Mouse (Mus musculus): Measurements from ENCODE around the gene Olfr101. TPM values are rescaled to one million over a fixed set of nuclear protein-coding genes. Genes with fewer than 3 reads are reported as not detected.

Gene Olfr101
- not detected in 2 replicates for polyA plus RNA-seq (2015; fragmentation: Nextera tagmentation; extraction: Ambion mirVana)

GRCm38 (mm10) chr17:37304213-37304612, at the start of gene Olfr101:
Gene Olfr101, minus strand, starts transcription at chr17:37304313.
- Histone ChIP-seq H3K4me1 (replicated peaks; ENCODE audit: control insufficient read depth, insufficient read depth, low read length) (no peaks in the 10 kb centered on the region), H3K27me3 (ENCODE audit: control insufficient read depth, insufficient read depth, low read depth, low read length) (no peaks in the 10 kb centered on the region), H3K36me3 (ENCODE audit: control insufficient read depth, insufficient read depth, low read length) (no peaks in the 10 kb centered on the region), H3K9ac (ENCODE audit: low read length) (no peak within 1 kb of the TSS), H3K4me2 (ENCODE audit: low read depth, low read length) (no peak within 1 kb of the TSS), H3K4me3 (ENCODE audit: low read length) (no peak within 1 kb of the TSS), H3K9me3 (ENCODE audit: control insufficient read depth, low read length) (no peaks in the 10 kb centered on the region), H3K27ac (ENCODE audit: low read length) (no peak within 1 kb of the TSS)
- no peak for ATAC-seq (ENCODE audit: low read depth)
- WGBS, result 73% methylated on average over 4 of the region's 4 CpGs

DNA sequence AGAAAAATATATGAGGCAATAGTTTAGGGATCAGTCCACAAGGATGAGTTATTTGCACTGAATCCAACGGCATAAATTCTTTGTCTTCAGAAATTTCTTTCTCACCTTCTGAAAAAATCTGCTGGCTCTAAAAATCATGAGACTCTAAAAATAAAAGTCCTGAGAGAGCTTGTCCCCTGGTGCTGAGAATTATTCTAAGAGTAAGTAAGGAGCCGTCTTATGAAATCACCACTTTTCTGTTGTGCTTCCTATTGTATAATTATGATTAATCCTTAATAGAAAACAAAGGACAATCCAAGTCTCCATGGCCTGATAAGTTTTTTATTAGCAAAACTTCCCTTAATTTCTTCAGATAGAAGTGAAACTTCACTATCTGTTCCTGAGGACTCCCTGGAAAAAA, 35.5 kb upstream of the Olfr101 start, which contains the start of gene Olfr103:
Gene Olfr103, minus strand, starts transcription at position 101 of the 400 bp plus-strand sequence.
- H3K9me3 ChIP-seq (ENCODE audit: control insufficient read depth, low read length), result no peaks in the 10 kb centered on the region
- no peak within 1 kb of the TSS for H3K9ac ChIP-seq (ENCODE audit: low read length)
- no peak for ATAC-seq (ENCODE audit: low read depth)
- no peak within 1 kb of the TSS for H3K4me2 ChIP-seq (ENCODE audit: low read depth, low read length)
- no peaks in the 10 kb centered on the region for H3K36me3 ChIP-seq (ENCODE audit: control insufficient read depth, insufficient read depth, low read length)
- H3K4me1 ChIP-seq (replicated peaks; ENCODE audit: control insufficient read depth, insufficient read depth, low read length), result no peaks in the 10 kb centered on the region
- 87% methylated on average over 2 of the region's 2 CpGs for WGBS
- H3K27me3 ChIP-seq (ENCODE audit: control insufficient read depth, insufficient read depth, low read depth, low read length), result no peaks in the 10 kb centered on the region
- H3K4me3 ChIP-seq (ENCODE audit: low read length), result no peak within 1 kb of the TSS
- H3K27ac ChIP-seq (ENCODE audit: low read length), result no peak within 1 kb of the TSS

GRCm38 (mm10) chr17:37316954-37317353, 12.8 kb upstream of the Olfr101 start, which contains the start of gene Olfr102:
Gene Olfr102, minus strand, starts transcription at chr17:37317054.
- H3K9me3 ChIP-seq (ENCODE audit: control insufficient read depth, low read length), result no peaks in the 10 kb centered on the region; the same call in 1 of the 2 replicates
- no peak within 1 kb of the TSS for H3K4me2 ChIP-seq (ENCODE audit: low read depth, low read length)
- no peak within 1 kb of the TSS for H3K27ac ChIP-seq (ENCODE audit: low read length)
- H3K9ac ChIP-seq (ENCODE audit: low read length), result no peak within 1 kb of the TSS
- no peaks in the 10 kb centered on the region for H3K27me3 ChIP-seq (ENCODE audit: control insufficient read depth, insufficient read depth, low read depth, low read length)
- no peaks in the 10 kb centered on the region for H3K36me3 ChIP-seq (ENCODE audit: control insufficient read depth, insufficient read depth, low read length)
- no peak for ATAC-seq (ENCODE audit: low read depth)
- H3K4me1 ChIP-seq (replicated peaks; ENCODE audit: control insufficient read depth, insufficient read depth, low read length), result no peaks in the 10 kb centered on the region
- no peak within 1 kb of the TSS for H3K4me3 ChIP-seq (ENCODE audit: low read length)

DNA sequence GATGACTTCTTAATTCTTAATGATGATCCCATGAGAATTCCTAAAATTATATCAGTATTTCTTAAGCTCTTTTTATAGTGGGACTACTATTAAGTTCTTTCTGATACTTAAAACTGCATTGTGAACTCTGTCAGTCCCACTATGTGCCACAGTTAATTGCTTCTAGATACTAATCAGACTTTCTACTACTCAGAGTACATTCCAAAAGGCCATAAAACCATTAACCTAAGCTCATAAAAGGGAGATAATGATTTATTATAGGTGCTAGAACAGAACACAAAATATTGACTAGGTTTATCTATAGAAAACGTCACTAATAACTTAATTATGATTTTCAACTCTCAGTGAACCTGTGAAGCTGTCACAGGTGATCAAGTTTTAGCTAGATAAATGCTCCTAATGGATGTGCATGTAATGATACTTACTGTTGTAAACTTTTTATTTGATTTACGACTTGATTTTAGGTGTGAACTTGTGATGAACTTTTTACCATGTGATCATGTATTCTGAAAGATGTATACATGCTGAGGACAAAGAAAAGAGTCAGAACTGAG, 6.1 kb upstream of the Olfr101 start:
- no peak overlapping the region for H3K4me3 ChIP-seq (ENCODE audit: low read length)
- no peaks in the 10 kb centered on the region for H3K27me3 ChIP-seq (ENCODE audit: control insufficient read depth, insufficient read depth, low read depth, low read length)
- H3K4me2 ChIP-seq (ENCODE audit: low read depth, low read length), result no peak overlapping the region
- no peaks in the 10 kb centered on the region for H3K9me3 ChIP-seq (ENCODE audit: control insufficient read depth, low read length)
- no peak for ATAC-seq (ENCODE audit: low read depth)
- H3K27ac ChIP-seq (ENCODE audit: low read length), result no peak overlapping the region
- H3K9ac ChIP-seq (ENCODE audit: low read length), result no peak overlapping the region
- no peaks in the 10 kb centered on the region for H3K4me1 ChIP-seq (replicated peaks; ENCODE audit: control insufficient read depth, insufficient read depth, low read length)
- H3K36me3 ChIP-seq (ENCODE audit: control insufficient read depth, insufficient read depth, low read length), result no peaks in the 10 kb centered on the region
- 24% methylated on average over 2 of the region's 2 CpGs for WGBS

DNA sequence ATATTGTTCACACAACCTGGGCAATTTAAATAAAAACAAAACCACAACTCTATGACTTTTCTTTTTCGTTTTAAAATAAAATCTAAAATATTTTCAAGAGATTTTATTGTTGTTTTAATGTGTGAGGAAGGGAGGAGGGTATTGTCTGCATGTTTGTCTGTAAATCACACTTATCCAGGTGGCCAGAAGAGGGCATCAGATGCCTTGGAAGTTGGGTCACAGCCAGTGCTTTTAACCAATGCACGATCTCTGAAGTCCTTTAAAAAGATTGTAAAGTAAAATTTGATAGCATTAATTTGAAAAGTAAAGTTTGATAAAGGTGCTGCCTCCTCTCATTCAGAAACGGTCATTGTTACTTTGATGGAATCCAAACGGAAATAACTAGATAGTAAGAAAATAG, 4.4 kb upstream of the Olfr101 start:
- H3K4me1 ChIP-seq (replicated peaks; ENCODE audit: control insufficient read depth, insufficient read depth, low read length), result no peaks in the 10 kb centered on the region
- H3K4me3 ChIP-seq (ENCODE audit: low read length), result no peak overlapping the region
- no peak overlapping the region for H3K4me2 ChIP-seq (ENCODE audit: low read depth, low read length)
- no peak overlapping the region for H3K9ac ChIP-seq (ENCODE audit: low read length)
- ATAC-seq (ENCODE audit: low read depth), result no peak
- no peaks in the 10 kb centered on the region for H3K27me3 ChIP-seq (ENCODE audit: control insufficient read depth, insufficient read depth, low read depth, low read length)
- no peak overlapping the region for H3K27ac ChIP-seq (ENCODE audit: low read length)
- 35% methylated on average over 4 of the region's 4 CpGs for WGBS
- no peaks in the 10 kb centered on the region for H3K36me3 ChIP-seq (ENCODE audit: control insufficient read depth, insufficient read depth, low read length)
- no peaks in the 10 kb centered on the region for H3K9me3 ChIP-seq (ENCODE audit: control insufficient read depth, low read length)

DNA sequence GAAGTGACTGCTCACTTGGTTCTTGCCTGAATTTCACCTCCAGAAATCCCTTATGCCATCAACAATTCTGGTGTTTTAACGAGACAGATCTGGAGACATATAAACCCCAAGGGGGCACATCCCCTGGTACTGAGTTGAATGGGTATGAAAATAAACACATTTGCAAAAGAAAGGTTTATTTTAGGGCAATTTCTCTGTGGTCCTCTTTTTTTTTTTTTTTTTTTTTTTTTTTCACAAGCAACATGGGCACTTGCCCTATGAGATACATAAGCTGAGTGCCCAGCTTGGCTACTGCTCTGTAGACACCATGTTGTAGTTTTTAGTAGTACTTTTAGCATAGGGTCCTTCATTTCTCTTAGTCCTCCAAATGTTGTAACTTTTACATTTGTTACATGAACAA, 20.8 kb downstream of the Olfr101 start, which contains the start of gene Olfr99:
Gene Olfr99, minus strand, starts transcription at position 101 of the 400 bp plus-strand sequence.
- Histone ChIP-seq H3K27me3 (ENCODE audit: control insufficient read depth, insufficient read depth, low read depth, low read length) (no peaks in the 10 kb centered on the region), H3K4me3 (ENCODE audit: low read length) (no peak within 1 kb of the TSS), H3K36me3 (ENCODE audit: control insufficient read depth, insufficient read depth, low read length) (no peaks in the 10 kb centered on the region), H3K4me1 (replicated peaks; ENCODE audit: control insufficient read depth, insufficient read depth, low read length) (no peaks in the 10 kb centered on the region), H3K9ac (ENCODE audit: low read length) (no peak within 1 kb of the TSS), H3K27ac (ENCODE audit: low read length) (no peak within 1 kb of the TSS), H3K9me3 (ENCODE audit: control insufficient read depth, low read length) (no peaks in the 10 kb centered on the region), H3K4me2 (ENCODE audit: low read depth, low read length) (no peak within 1 kb of the TSS)
- ATAC-seq (ENCODE audit: low read depth), result no peak
- WGBS, result 65% methylated on average over 1 of the region's 1 CpGs

DNA sequence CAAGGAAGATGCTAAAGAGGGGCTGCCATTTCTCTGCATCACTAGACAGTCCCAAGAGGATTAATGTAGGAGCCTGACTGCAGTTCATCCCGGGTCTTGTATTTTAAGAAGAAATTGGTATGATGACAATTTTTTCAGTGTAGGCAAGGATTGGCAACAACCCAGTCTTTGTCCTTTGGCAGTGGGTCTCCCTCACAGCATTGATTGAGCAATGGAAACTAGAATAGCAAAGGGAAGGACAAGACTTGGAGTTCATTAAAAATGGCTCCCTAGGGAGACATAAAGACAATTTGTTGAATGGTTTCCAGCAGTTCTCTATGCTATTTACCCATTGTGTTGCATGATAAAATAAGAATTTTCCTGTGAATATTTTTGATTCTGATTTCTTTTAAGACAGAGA, 23.8 kb downstream of the Olfr101 start:
- Histone ChIP-seq H3K9ac (ENCODE audit: low read length) (no peak overlapping the region), H3K27ac (ENCODE audit: low read length) (no peak overlapping the region), H3K4me3 (ENCODE audit: low read length) (no peak overlapping the region), H3K4me1 (replicated peaks; ENCODE audit: control insufficient read depth, insufficient read depth, low read length) (no peaks in the 10 kb centered on the region), H3K27me3 (ENCODE audit: control insufficient read depth, insufficient read depth, low read depth, low read length) (no peaks in the 10 kb centered on the region), H3K4me2 (ENCODE audit: low read depth, low read length) (no peak overlapping the region), H3K9me3 (ENCODE audit: control insufficient read depth, low read length) (no peaks in the 10 kb centered on the region), H3K36me3 (ENCODE audit: control insufficient read depth, insufficient read depth, low read length) (no peaks in the 10 kb centered on the region)
- whole genome bisulfite sequencing, result 75% methylated on average over 1 of the region's 1 CpGs
- ATAC-seq (ENCODE audit: low read depth), result no peak

GRCm38 (mm10) chr17:37276573-37276972, 27.5 kb downstream of the Olfr101 start:
- Histone ChIP-seq H3K27me3 (ENCODE audit: control insufficient read depth, insufficient read depth, low read depth, low read length) (no peaks in the 10 kb centered on the region), H3K4me2 (ENCODE audit: low read depth, low read length) (no peak overlapping the region), H3K4me1 (replicated peaks; ENCODE audit: control insufficient read depth, insufficient read depth, low read length) (no peaks in the 10 kb centered on the region), H3K36me3 (ENCODE audit: control insufficient read depth, insufficient read depth, low read length) (no peaks in the 10 kb centered on the region), H3K9me3 (ENCODE audit: control insufficient read depth, low read length) (no peaks in the 10 kb centered on the region), H3K4me3 (ENCODE audit: low read length) (no peak overlapping the region), H3K9ac (ENCODE audit: low read length) (no peak overlapping the region), H3K27ac (ENCODE audit: low read length) (no peak overlapping the region)
- ATAC-seq (ENCODE audit: low read depth), result no peak

GRCm38 (mm10) chr17:37275626-37276248, 28.4 kb downstream of the Olfr101 start:
- ATAC-seq (ENCODE audit: low read depth), result no peak
- H3K36me3 ChIP-seq (ENCODE audit: control insufficient read depth, insufficient read depth, low read length), result no peaks in the 10 kb centered on the region
- no peaks in the 10 kb centered on the region for H3K9me3 ChIP-seq (ENCODE audit: control insufficient read depth, low read length)
- H3K27me3 ChIP-seq (ENCODE audit: control insufficient read depth, insufficient read depth, low read depth, low read length), result no peaks in the 10 kb centered on the region
- no peak overlapping the region for H3K4me2 ChIP-seq (ENCODE audit: low read depth, low read length)
- H3K4me3 ChIP-seq (ENCODE audit: low read length), result no peak overlapping the region
- H3K9ac ChIP-seq (ENCODE audit: low read length), result no peak overlapping the region
- H3K27ac ChIP-seq (ENCODE audit: low read length), result no peak overlapping the region
- WGBS, result 64% methylated on average over 2 of the region's 2 CpGs
- H3K4me1 ChIP-seq (replicated peaks; ENCODE audit: control insufficient read depth, insufficient read depth, low read length), result peaks cover 2% of the 10 kb centered on the region; the same call in 1 of the 2 replicates
